Mouse (Mus musculus): ENCODE measurements at regions not wholly inside any gene's neighbourhood (a gene's known extent, or its start where the extent isn't known, plus 50 kb on each side); places are given as distances from the start of the nearest gene placed in this dataset.

DNA sequence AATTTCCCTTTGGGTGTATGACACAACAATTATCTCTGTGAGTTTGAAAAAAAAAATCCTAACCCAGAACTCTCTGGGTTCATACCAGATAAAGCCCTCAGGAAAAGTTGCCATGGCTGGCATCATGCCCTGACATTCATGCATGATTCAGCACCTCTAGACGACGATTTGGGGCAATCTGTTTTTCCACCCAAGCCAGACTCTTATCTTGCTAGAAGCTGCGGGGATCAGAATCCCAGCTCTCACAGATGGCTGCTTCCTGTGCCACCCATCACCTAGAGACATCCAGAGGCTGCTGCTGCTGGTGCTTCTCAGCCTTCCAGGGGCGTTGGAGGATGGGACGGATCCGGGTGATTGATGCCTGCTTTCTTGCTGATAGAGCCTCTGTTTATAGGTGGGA lies 209.2 kb downstream of the Cd47 start:
- DNase-seq (ENCODE audit: low spot score in 2 of 2) = no peak

DNA sequence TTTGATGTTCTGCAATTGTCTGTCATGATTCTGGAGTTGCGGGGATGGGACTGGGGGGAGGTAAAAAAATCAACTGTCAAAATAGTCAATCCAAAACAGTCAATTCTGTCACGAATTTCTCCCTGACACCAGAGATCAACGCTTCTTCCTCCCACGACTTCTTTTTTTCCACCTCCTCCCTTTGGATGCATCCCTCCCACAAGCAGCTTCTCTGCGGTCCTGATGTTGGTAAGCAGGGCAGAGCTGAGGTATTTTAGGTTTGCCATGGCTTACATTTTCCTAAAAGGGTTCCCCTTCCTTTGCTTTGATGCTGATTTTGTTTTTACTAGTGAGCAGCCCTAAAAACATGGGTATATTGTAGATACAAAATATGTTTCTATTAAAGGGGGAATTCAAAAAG lies 209.7 kb downstream of the Cd47 start:
- DNase-seq (ENCODE audit: low spot score in 2 of 2) = no peak

- DNase-seq (ENCODE audit: low spot score in 2 of 2) = no peak
Measured at GRCm38 (mm10) chr16:50010532-50010971, 210.2 kb downstream of the Cd47 start.

- no peak for DNase-seq (ENCODE audit: low spot score in 2 of 2)
Measured at GRCm38 (mm10) chr16:50023885-50024284, 223.6 kb downstream of the Cd47 start.

GRCm38 (mm10) chr16:50026100-50026884 lies 226.0 kb downstream of the Cd47 start:
- DNase-seq (ENCODE audit: low spot score in 2 of 2) = peak in 1 of 2 experiments; percentile 34

- no peak for DNase-seq (ENCODE audit: low spot score in 2 of 2)
Measured at GRCm38 (mm10) chr16:50027189-50027588, 226.9 kb downstream of the Cd47 start.

DNA sequence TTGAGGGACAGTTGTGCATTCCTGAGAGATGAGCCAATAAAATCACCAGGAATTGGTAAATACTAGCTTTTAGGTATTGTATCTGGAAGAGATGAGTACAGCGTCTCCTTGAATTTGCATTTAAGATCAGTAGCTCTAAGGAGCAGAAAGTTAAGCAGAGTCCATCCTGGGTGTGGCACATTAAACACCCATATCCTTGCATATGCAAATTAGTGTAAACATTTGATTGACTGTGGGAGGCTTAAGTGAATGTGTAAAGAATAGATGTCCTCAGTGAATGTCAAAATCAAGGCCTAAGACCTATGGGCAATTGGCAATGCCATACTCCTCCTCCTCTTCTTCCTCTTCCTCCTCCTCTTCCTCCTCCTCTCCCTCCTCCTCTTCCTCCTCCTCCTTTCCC lies 229.4 kb downstream of the Cd47 start:
- DNase-seq (ENCODE audit: low spot score in 2 of 2) = no peak

DNA sequence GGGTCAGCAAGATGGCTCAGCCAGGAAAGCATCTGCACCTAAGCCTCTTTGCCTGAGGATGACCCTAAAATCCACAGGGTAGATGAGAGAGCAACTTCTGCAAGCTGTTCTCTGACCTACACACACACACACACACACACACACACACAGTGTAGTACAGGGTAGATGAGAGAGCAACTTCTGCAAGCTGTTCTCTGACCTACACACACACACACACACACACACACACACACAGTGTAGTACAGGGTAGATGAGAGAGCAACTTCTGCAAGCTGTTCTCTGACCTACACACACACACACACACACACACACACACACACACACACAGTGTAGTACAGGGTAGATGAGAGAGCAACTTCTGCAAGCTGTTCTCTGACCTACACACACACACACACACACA lies 230.0 kb downstream of the Cd47 start:
- DNase-seq (ENCODE audit: low spot score in 2 of 2) = peak in 1 of 2 experiments; percentile 22

DNA sequence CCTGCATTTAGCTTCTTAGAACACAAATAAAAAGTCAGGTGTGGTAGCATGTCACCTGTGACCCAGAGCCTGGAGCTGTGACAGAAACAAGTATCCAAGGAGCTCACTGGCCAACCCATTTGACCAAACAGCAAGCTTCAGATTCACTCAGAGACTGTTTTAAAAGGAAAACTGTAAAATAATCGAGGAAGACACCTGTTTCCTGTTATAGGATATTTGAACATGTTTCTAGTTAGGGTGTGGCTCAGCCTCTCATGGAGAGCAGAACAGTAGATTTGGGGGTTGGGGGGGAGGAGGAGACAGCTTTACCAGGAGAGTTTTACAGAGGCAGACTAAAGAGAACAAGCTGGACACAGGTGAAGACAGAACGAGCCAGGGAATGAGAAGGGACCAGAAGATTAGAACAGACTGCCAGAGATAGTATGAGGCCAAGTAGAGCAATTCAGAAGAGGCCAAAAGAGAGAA lies 230.6 kb downstream of the Cd47 start:
- no peak for DNase-seq (ENCODE audit: low spot score in 2 of 2)

- DNase-seq (ENCODE audit: low spot score in 2 of 2) = no peak
Measured at GRCm38 (mm10) chr16:50032798-50033197, 232.5 kb downstream of the Cd47 start.

- DNase-seq (ENCODE audit: low spot score in 2 of 2) = peak in 1 of 2 experiments; percentile 19
Measured at GRCm38 (mm10) chr16:50036296-50036734, 236.0 kb downstream of the Cd47 start.

- DNase-seq (ENCODE audit: low spot score in 2 of 2) = no peak
Measured at GRCm38 (mm10) chr16:50044103-50044502, 243.8 kb downstream of the Cd47 start.

GRCm38 (mm10) chr16:50045552-50046547 lies 245.5 kb downstream of the Cd47 start:
- peak; percentile 48 to 77 for DNase-seq (ENCODE audit: low spot score in 2 of 2)

DNA sequence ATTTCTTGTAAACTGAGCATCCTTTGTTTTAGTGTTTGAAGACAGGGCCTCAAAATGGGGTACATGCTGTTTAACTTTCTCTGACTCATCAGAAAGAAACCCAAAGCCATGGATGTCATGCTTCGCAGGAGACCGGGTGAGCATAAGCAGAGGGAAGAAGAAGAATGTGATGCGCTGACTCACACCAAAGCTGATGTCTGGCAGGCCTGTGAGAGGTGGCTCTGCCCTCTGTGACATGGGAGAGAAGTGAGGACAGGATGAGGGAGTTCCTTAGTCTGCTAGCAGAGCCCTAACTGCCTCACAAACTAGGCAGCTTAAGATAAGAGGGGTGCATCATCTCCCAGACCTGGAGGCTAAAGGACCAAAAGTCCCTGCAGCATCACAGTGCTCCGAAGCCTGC lies 263.2 kb downstream of the Cd47 start:
- DNase-seq (ENCODE audit: low spot score in 2 of 2) = no peak

- no peak for DNase-seq (ENCODE audit: low spot score in 2 of 2)
Measured at GRCm38 (mm10) chr16:50065336-50066082, 265.2 kb downstream of the Cd47 start.

DNA sequence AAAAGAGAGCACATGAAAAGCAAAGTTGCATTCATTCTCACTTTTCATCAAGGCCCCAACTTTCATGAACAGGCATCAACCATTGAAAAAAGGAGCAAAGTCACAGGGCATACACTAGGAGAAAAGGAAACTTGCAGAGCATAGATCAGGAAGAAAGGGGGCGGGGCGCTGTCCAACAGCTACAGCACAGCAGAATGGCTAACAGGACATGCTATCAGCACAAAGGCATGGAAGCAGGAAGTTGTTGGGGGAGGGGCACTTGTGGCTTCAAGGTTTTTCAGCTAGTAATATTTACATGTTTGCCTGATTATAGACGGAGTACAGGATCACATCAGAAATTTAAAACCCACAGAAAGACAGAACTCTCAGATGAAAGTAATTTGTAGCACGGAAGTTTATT lies 268.7 kb downstream of the Cd47 start:
- peak in 1 of 2 experiments; percentile 43 for DNase-seq (ENCODE audit: low spot score in 2 of 2)

- no peak for DNase-seq (ENCODE audit: low spot score in 2 of 2)
Measured at GRCm38 (mm10) chr16:50070728-50071127, 270.4 kb downstream of the Cd47 start.

DNA sequence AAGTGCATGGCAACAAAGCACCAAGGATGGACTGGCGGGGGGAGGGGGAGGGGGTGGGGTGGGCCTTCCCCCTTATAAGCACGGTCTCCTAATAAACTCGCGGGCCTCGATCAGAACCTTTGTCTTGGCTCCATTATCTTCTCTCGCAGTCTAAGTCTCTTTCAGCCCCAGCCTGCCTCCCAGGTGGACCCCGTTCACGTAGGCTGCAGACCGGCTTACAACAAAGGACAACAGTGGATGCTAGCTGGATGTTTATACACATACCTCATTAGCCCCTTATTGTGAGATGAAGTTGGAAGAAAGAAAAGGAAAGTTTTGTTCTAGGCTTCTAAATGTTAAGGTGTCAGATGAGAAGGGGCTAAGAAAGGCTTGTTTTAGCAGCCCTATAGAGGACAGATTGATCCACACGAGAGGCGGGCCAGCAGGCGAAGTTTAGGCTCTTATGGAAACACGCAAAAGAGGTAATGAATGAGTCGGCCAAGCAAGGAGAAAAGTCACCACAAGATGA lies 272.6 kb downstream of the Cd47 start:
- DNase-seq (ENCODE audit: low spot score in 2 of 2) = no peak

GRCm38 (mm10) chr16:50073979-50074378 lies 273.6 kb downstream of the Cd47 start:
- peak in 1 of 2 experiments; percentile 29 for DNase-seq (ENCODE audit: low spot score in 2 of 2)

- no peak for DNase-seq (ENCODE audit: low spot score in 2 of 2)
Measured at GRCm38 (mm10) chr16:50075641-50076040, 275.3 kb downstream of the Cd47 start.

DNA sequence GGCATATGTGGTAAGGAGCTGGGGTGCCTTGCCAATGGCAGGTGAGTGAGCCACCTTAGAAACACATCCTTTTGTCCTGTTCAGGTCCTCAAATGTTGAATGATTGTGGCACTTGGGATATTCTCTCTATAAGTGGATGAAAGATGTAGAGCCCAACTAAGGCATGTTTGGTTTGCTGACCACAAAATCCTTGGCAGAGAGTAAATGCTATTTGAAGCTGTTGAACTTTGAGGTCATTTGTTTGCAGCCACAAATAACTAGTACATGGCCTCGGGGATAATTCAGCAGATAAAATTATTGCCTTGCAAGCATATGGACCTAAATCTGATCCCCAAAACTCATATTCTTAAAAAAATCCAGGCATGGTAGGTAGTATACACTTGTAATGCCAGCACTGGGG lies 281.2 kb downstream of the Cd47 start:
- no peak for DNase-seq (ENCODE audit: low spot score in 2 of 2)

Measured in spleen, postnatal 10 days (tissue).